Mouse (Mus musculus): ENCODE measurements at regions not wholly inside any gene's neighbourhood (a gene's known extent, or its start where the extent isn't known, plus 50 kb on each side); places are given as distances from the start of the nearest gene placed in this dataset.

- DNase-seq (no peak), ATAC-seq (ENCODE audit: low FRiP score, low TSS enrichment) (no peak)
- WGBS: 78% methylated on average over 3 of the region's 3 CpGs
- Histone ChIP-seq H3K36me3 (ENCODE audit: control insufficient read depth, insufficient read depth, low read length) (no peaks in the 10 kb centered on the region), H3K27me3 (ENCODE audit: control insufficient read depth, insufficient read depth, low read length) (no peaks in the 10 kb centered on the region), H3K4me2 (ENCODE audit: low read length) (no peak overlapping the region), H3K4me3 (replicated peaks; ENCODE audit: low read depth, low read length) (no peak overlapping the region), H3K9me3 (ENCODE audit: control insufficient read depth, low read length) (no peaks in the 10 kb centered on the region), H3K4me1 (ENCODE audit: control insufficient read depth, insufficient read depth, low read length) (no peaks in the 10 kb centered on the region), H3K27ac (replicated peaks; ENCODE audit: low read depth, low read length) (no peak overlapping the region), H3K9ac (replicated peaks; ENCODE audit: low read length) (no peak overlapping the region)
Observed at GRCm38 (mm10) chr12:90857746-90858145, 119.5 kb upstream of the Dio2 start.

- Histone ChIP-seq H3K4me2 (ENCODE audit: low read length) (no peak overlapping the region), H3K27me3 (ENCODE audit: control insufficient read depth, insufficient read depth, low read length) (no peaks in the 10 kb centered on the region), H3K9me3 (ENCODE audit: control insufficient read depth, low read length) (no peaks in the 10 kb centered on the region), H3K9ac (replicated peaks; ENCODE audit: low read length) (no peak overlapping the region), H3K4me3 (replicated peaks; ENCODE audit: low read depth, low read length) (no peak overlapping the region), H3K4me1 (ENCODE audit: control insufficient read depth, insufficient read depth, low read length) (no peaks in the 10 kb centered on the region), H3K36me3 (ENCODE audit: control insufficient read depth, insufficient read depth, low read length) (no peaks in the 10 kb centered on the region), H3K27ac (replicated peaks; ENCODE audit: low read depth, low read length) (no peak overlapping the region)
- 63% methylated on average over 6 of the region's 6 CpGs for WGBS
- DNase-seq: no peak
- no peak for ATAC-seq (ENCODE audit: low FRiP score, low TSS enrichment)
Observed at GRCm38 (mm10) chr12:90810666-90811065, 72.4 kb upstream of the Dio2 start.

GRCm38 (mm10) chr12:90790562-90790961 lies 52.3 kb upstream of the Dio2 start:
- 97% methylated on average over 2 of the region's 2 CpGs for WGBS
- Histone ChIP-seq H3K4me2 (ENCODE audit: low read length) (no peak overlapping the region), H3K36me3 (ENCODE audit: control insufficient read depth, insufficient read depth, low read length) (no peaks in the 10 kb centered on the region), H3K4me3 (replicated peaks; ENCODE audit: low read depth, low read length) (no peak overlapping the region), H3K9me3 (ENCODE audit: control insufficient read depth, low read length) (no peaks in the 10 kb centered on the region), H3K4me1 (ENCODE audit: control insufficient read depth, insufficient read depth, low read length) (no peaks in the 10 kb centered on the region), H3K9ac (replicated peaks; ENCODE audit: low read length) (no peak overlapping the region), H3K27ac (replicated peaks; ENCODE audit: low read depth, low read length) (no peak overlapping the region), H3K27me3 (ENCODE audit: control insufficient read depth, insufficient read depth, low read length) (no peaks in the 10 kb centered on the region)
- no peak for ATAC-seq (ENCODE audit: low FRiP score, low TSS enrichment)
- no peak for DNase-seq
